In genomic region chr17:65826257-65826656, GRCm38 (mm10) we compare ENCODE assay signal across 16 mouse cellular contexts. TPM values are rescaled to one million over a fixed set of nuclear protein-coding genes. Genes with fewer than 3 reads are reported as not detected.
DNase-seq lines count a peak whose midpoint lies in the region; ATAC-seq lines count a peak whose summit lies in the region.
"Had no signal": no experiment of that assay in that cellular context is flagged by ENCODE, and none has a peak within 500 bp of the region (broad histone marks: within the 10 kb centered on the region; RNA-seq: fewer than 3 reads in every experiment).

No protein-coding gene starts in this region.

- H3K27ac ChIP-seq in midbrain, embryonic 12.5 days (replicated peaks) = 0 out of 2 replicates have a peak overlapping the region, but pooled peaks have one; percentile 39
- no peak overlapping the region for H3K27ac ChIP-seq in midbrain, embryonic 15.5 days
- H3K27ac ChIP-seq: hindbrain, embryonic 15.5 days; layer of hippocampus, adult 2 months; neural tube, embryonic 12.5 days had no signal

- ATAC-seq in midbrain, embryonic 12.5 days (ENCODE audit: low FRiP score, low read depth) = no peak
- ATAC-seq in midbrain, embryonic 15.5 days (replicated peaks) = no peak
- ATAC-seq in megakaryocyte, adult 5-6 weeks (ENCODE audit: poor library complexity, severe bottlenecking) = peak; percentile 63; the same call in 1 of the 2 replicates

- H3K4me2 ChIP-seq in midbrain, embryonic 12.5 days (replicated peaks) = no peak overlapping the region
- H3K4me2 ChIP-seq in midbrain, embryonic 15.5 days = no peak overlapping the region
- H3K4me2 ChIP-seq: hindbrain, embryonic 15.5 days; lung, embryonic 14.5 days; neural tube, embryonic 12.5 days had no signal

- H3K4me3 ChIP-seq in midbrain, embryonic 12.5 days = no peak overlapping the region
- H3K4me3 ChIP-seq in midbrain, embryonic 15.5 days = no peak overlapping the region
- H3K4me3 ChIP-seq: erythroblast, embryonic 14.5 days; hindbrain, embryonic 15.5 days; layer of hippocampus, adult 2 months; neural tube, embryonic 12.5 days had no signal

- no peaks in the 10 kb centered on the region for H3K9me3 ChIP-seq in midbrain, embryonic 12.5 days
- H3K9me3 ChIP-seq in midbrain, embryonic 15.5 days = no peaks in the 10 kb centered on the region
- H3K9me3 ChIP-seq: hindbrain, embryonic 15.5 days; neural tube, embryonic 12.5 days had no signal

- peaks cover 11% of the 10 kb centered on the region for H3K4me1 ChIP-seq in midbrain, embryonic 12.5 days
- peaks cover 9% of the 10 kb centered on the region for H3K4me1 ChIP-seq in midbrain, embryonic 15.5 days
- H3K4me1 ChIP-seq: hindbrain, embryonic 15.5 days had no signal

- H3K27me3 ChIP-seq in midbrain, embryonic 12.5 days = no peaks in the 10 kb centered on the region
- no peaks in the 10 kb centered on the region for H3K27me3 ChIP-seq in midbrain, embryonic 15.5 days (replicated peaks)
- H3K27me3 ChIP-seq: hindbrain, embryonic 15.5 days; neural tube, embryonic 12.5 days had no signal

- peaks cover 67% of the 10 kb centered on the region for H3K36me3 ChIP-seq in midbrain, embryonic 12.5 days
- peaks cover 8% of the 10 kb centered on the region; the same call in 1 of the 2 replicates for H3K36me3 ChIP-seq in midbrain, embryonic 15.5 days (replicated peaks)

- no peak overlapping the region for H3K9ac ChIP-seq in midbrain, embryonic 12.5 days (replicated peaks)
- H3K9ac ChIP-seq in midbrain, embryonic 15.5 days = no peak overlapping the region
- H3K9ac ChIP-seq: hindbrain, embryonic 15.5 days; lung, embryonic 14.5 days; neural tube, embryonic 12.5 days had no signal

- 78% methylated on average over 9 of the region's 9 CpGs for WGBS in midbrain, embryonic 12.5 days
- WGBS in midbrain, embryonic 15.5 days = 60% methylated on average over 9 of the region's 9 CpGs

- DNase-seq in T-cell, adult 2 months (ENCODE audit: low spot score) = peak; percentile 15
- peak; percentile 22 to 30 for DNase-seq in thymus, postnatal 36 days
- no peak for DNase-seq in adrenal gland, postnatal 25 days
- DNase-seq in frontal cortex, postnatal 10 days (ENCODE audit: low spot score in 2 of 2) = no peak
- no peak for DNase-seq in gastrocnemius, adult 18-20 months (ENCODE audit: low spot score)
- DNase-seq: cerebellum, adult 8-10 months; embryo, embryonic 11 days; kidney, adult 8-10 months; lung, embryonic 14.5 days had no signal

RNA-seq across cellular contexts. Expression of gene Ppp4r1, which starts 43.9 kb away (rescaled TPM):
- 54.9 and 63.7 TPM in 2 replicates for polyA plus RNA-seq in midbrain, embryonic 12.5 days (2016; fragmentation: Nextera tagmentation; extraction: Ambion mirVana)
- 45.1 and 49.2 TPM in 2 replicates for polyA plus RNA-seq in midbrain, embryonic 15.5 days (2015; fragmentation: Nextera tagmentation; extraction: Ambion mirVana)
- total RNA-seq in megakaryocyte, adult 5-6 weeks (2015) = 57.8 and 78.5 TPM in 2 replicates
- 57.3 and 58.5 TPM in 2 replicates for total RNA-seq in megakaryocyte, adult 5-6 weeks (2017)
- 70.5 and 80.2 TPM in 2 replicates for total RNA-seq in adrenal gland, postnatal 25 days (2021)
- 10 to 100 TPM; 20.7 to 22.6 TPM for total RNA-seq in gastrocnemius, adult 18-20 months (2021)

RNA-seq across cellular contexts. Expression of gene Rab31, which starts 53.7 kb away (rescaled TPM):
- polyA plus RNA-seq in midbrain, embryonic 12.5 days (2016; fragmentation: Nextera tagmentation; extraction: Ambion mirVana) = 64.8 and 72.0 TPM in 2 replicates
- polyA plus RNA-seq in midbrain, embryonic 15.5 days (2015; fragmentation: Nextera tagmentation; extraction: Ambion mirVana) = 76.6 and 80.1 TPM in 2 replicates
- 50.9 and 56.6 TPM in 2 replicates for total RNA-seq in megakaryocyte, adult 5-6 weeks (2015)
- total RNA-seq in megakaryocyte, adult 5-6 weeks (2017) = 85.0 and 90.9 TPM in 2 replicates
- 32.4 and 41.1 TPM in 2 replicates for total RNA-seq in adrenal gland, postnatal 25 days (2021)
- total RNA-seq in gastrocnemius, adult 18-20 months (2021) = 1 to 10 TPM; 4.6 to 5.1 TPM
- polyA plus RNA-seq: erythroblast, embryonic 14.5 days had no signal

RNA-seq across cellular contexts. Expression of gene Ralbp1, which starts 59.3 kb away (rescaled TPM):
- polyA plus RNA-seq in midbrain, embryonic 12.5 days (2016; fragmentation: Nextera tagmentation; extraction: Ambion mirVana) = 32.7 and 47.9 TPM in 2 replicates
- polyA plus RNA-seq in midbrain, embryonic 15.5 days (2015; fragmentation: Nextera tagmentation; extraction: Ambion mirVana) = 57.6 and 67.4 TPM in 2 replicates
- 32.3 and 34.9 TPM in 2 replicates for total RNA-seq in megakaryocyte, adult 5-6 weeks (2015)
- 102 and 104 TPM in 2 replicates for total RNA-seq in megakaryocyte, adult 5-6 weeks (2017)
- 48.4 and 56.4 TPM in 2 replicates for total RNA-seq in adrenal gland, postnatal 25 days (2021)
- 10 to 100 TPM; 26.1 to 27.3 TPM for total RNA-seq in gastrocnemius, adult 18-20 months (2021)

Comparison
In these comparisons a context has a peak if more than half of its experiments do, and no peak if none do; other contexts are left out.
1. DNase-seq: peak in T-cell, adult 2 months (single experiment) and thymus, postnatal 36 days (2 of 2); none in adrenal gland, postnatal 25 days (single experiment), frontal cortex, postnatal 10 days (0 of 2) and gastrocnemius, adult 18-20 months (single experiment).